In genomic region chr9:63754039-63754438, GRCm38 (mm10) we compare ENCODE assay signal across 9 mouse cellular contexts. TPM values are rescaled to one million over a fixed set of nuclear protein-coding genes. Genes with fewer than 3 reads are reported as not detected.
A peak's percentile ranks its signal among the peaks of the same experiment; 100 is the strongest.
DNase-seq lines count a peak whose midpoint lies in the region; ATAC-seq and TF ChIP-seq lines count a peak whose summit lies in the region.
"Had no signal": no experiment of that assay in that cellular context is flagged by ENCODE, and none has a peak within 500 bp of the region (broad histone marks: within the 10 kb centered on the region; RNA-seq: fewer than 3 reads in every experiment).

No protein-coding gene starts in this region.

- no peak for TF ChIP-seq CTCF in stomach, postnatal 0 days (IDR thresholded peaks at IDR 0.05; ENCODE audit: low read depth)

- no peaks in the 10 kb centered on the region for H3K36me3 ChIP-seq in heart, embryonic 11.5 days (ENCODE audit: control insufficient read depth, insufficient read depth, low read length)
- peaks cover 10% of the 10 kb centered on the region; the same call in 1 of the 2 replicates for H3K36me3 ChIP-seq in midbrain, embryonic 10.5 days
- no peaks in the 10 kb centered on the region for H3K36me3 ChIP-seq in midbrain, embryonic 16.5 days (ENCODE audit: control insufficient read depth, insufficient read depth, low read length)
- no peaks in the 10 kb centered on the region for H3K36me3 ChIP-seq in stomach, postnatal 0 days (ENCODE audit: control insufficient read depth, insufficient read depth, low read length)

- no peak overlapping the region for H3K9ac ChIP-seq in heart, embryonic 11.5 days (ENCODE audit: low read depth, low read length)
- H3K9ac ChIP-seq in midbrain, embryonic 16.5 days (ENCODE audit: low read depth, low read length) = no peak overlapping the region
- H3K9ac ChIP-seq in stomach, postnatal 0 days (ENCODE audit: low read length) = no peak overlapping the region

- no peak overlapping the region for H3K27ac ChIP-seq in heart, embryonic 11.5 days (ENCODE audit: low read depth, low read length)
- peak overlapping the region; percentile 99 for H3K27ac ChIP-seq in midbrain, embryonic 10.5 days (replicated peaks)
- no peak overlapping the region for H3K27ac ChIP-seq in midbrain, embryonic 16.5 days (ENCODE audit: low read length)
- H3K27ac ChIP-seq in stomach, postnatal 0 days (replicated peaks) = no peak overlapping the region

- peaks cover 66% of the 10 kb centered on the region for H3K4me1 ChIP-seq in heart, embryonic 11.5 days (ENCODE audit: control insufficient read depth, insufficient read depth, low read length)
- H3K4me1 ChIP-seq in midbrain, embryonic 10.5 days = peaks cover 94% of the 10 kb centered on the region
- peaks cover 49% of the 10 kb centered on the region for H3K4me1 ChIP-seq in midbrain, embryonic 16.5 days (ENCODE audit: control insufficient read depth, insufficient read depth, low read length)
- peaks cover 19% of the 10 kb centered on the region for H3K4me1 ChIP-seq in stomach, postnatal 0 days (replicated peaks; ENCODE audit: control insufficient read depth, insufficient read depth)

- peak overlapping the region; percentile 94 for H3K4me2 ChIP-seq in heart, embryonic 11.5 days
- H3K4me2 ChIP-seq in midbrain, embryonic 16.5 days (ENCODE audit: low read length) = no peak overlapping the region; the same call in 1 of the 2 replicates
- peak overlapping the region; percentile 90 for H3K4me2 ChIP-seq in stomach, postnatal 0 days (replicated peaks; ENCODE audit: low read depth)

- no peak for ATAC-seq in heart, embryonic 11.5 days (replicated peaks; ENCODE audit: insufficient number of reproducible peaks, low FRiP score, low TSS enrichment)
- no peak for ATAC-seq in midbrain, embryonic 16.5 days
- ATAC-seq in stomach, postnatal 0 days (ENCODE audit: low FRiP score, low TSS enrichment) = no peak

- H3K4me3 ChIP-seq in heart, embryonic 11.5 days (ENCODE audit: low read depth, low read length) = no peak overlapping the region
- peak overlapping the region; percentile 90 for H3K4me3 ChIP-seq in midbrain, embryonic 10.5 days
- no peak overlapping the region for H3K4me3 ChIP-seq in midbrain, embryonic 16.5 days (ENCODE audit: low read depth, low read length)
- H3K4me3 ChIP-seq in stomach, postnatal 0 days (ENCODE audit: low read depth, low read length) = no peak overlapping the region

- no peaks in the 10 kb centered on the region for H3K9me3 ChIP-seq in heart, embryonic 11.5 days (replicated peaks; ENCODE audit: control insufficient read depth, low read length)
- H3K9me3 ChIP-seq in midbrain, embryonic 10.5 days (replicated peaks) = no peaks in the 10 kb centered on the region
- H3K9me3 ChIP-seq in midbrain, embryonic 16.5 days (replicated peaks; ENCODE audit: control insufficient read depth, low read length, poor library complexity, severe bottlenecking) = no peaks in the 10 kb centered on the region
- no peaks in the 10 kb centered on the region for H3K9me3 ChIP-seq in stomach, postnatal 0 days (ENCODE audit: control insufficient read depth, low read length)

- DNase-seq in heart, postnatal 14 days = no peak
- no peak for DNase-seq in midbrain, embryonic 10.5 days (ENCODE audit: low spot score)
- DNase-seq in kidney, postnatal 25 days = peak; percentile 53 to 82
- DNase-seq in stomach, postnatal 0 days (ENCODE audit: low spot score) = no peak
- DNase-seq in cerebellum, adult 9-11 months = no peak
- DNase-seq in cerebellum, adult 9-10 months = no peak
- DNase-seq: cerebellum, adult 11 months had no signal

- WGBS in heart, embryonic 11.5 days (ENCODE audit: insufficient replicate concordance) = 74% methylated on average over 5 of the region's 5 CpGs
- WGBS in midbrain, embryonic 10.5 days = 60% methylated on average over 5 of the region's 5 CpGs
- WGBS in midbrain, embryonic 16.5 days = 49% methylated on average over 5 of the region's 5 CpGs
- WGBS in stomach, postnatal 0 days = 66% methylated on average over 5 of the region's 5 CpGs

- intact Hi-C loops in heart, postnatal 14 days (cut with DNase I) = no loop called here

- no peak for TF ChIP-seq EP300 in stomach, postnatal 0 days (optimal IDR thresholded peaks at IDR 0.05)

- H3K27me3 ChIP-seq in heart, embryonic 11.5 days (ENCODE audit: control insufficient read depth, insufficient read depth, low read length) = no peaks in the 10 kb centered on the region
- 0 out of 2 replicates have a peak, but pooled peaks cover 1% of the 10 kb centered on the region for H3K27me3 ChIP-seq in midbrain, embryonic 10.5 days (ENCODE audit: low read depth, poor library complexity, severe bottlenecking)
- H3K27me3 ChIP-seq in midbrain, embryonic 16.5 days (ENCODE audit: control insufficient read depth, insufficient read depth, low read depth, low read length) = no peaks in the 10 kb centered on the region; the same call in 1 of the 2 replicates
- H3K27me3 ChIP-seq in stomach, postnatal 0 days (ENCODE audit: control insufficient read depth, insufficient read depth, low read length) = no peaks in the 10 kb centered on the region

RNA-seq across cellular contexts. Expression of gene Smad3, which starts 3.8 kb away (rescaled TPM):
- 9.7 and 11.4 TPM in 2 replicates for polyA plus RNA-seq in heart, embryonic 11.5 days (2014; fragmentation: Nextera tagmentation; extraction: Ambion mirVana)
- total RNA-seq in heart, postnatal 14 days (2021) = 10 to 100 TPM; 13.2 to 14.8 TPM
- polyA plus RNA-seq in midbrain, embryonic 10.5 days (2016; fragmentation: Nextera tagmentation; extraction: Ambion mirVana) = 21.7 and 22.5 TPM in 2 replicates
- polyA plus RNA-seq in midbrain, embryonic 16.5 days (2015; fragmentation: Nextera tagmentation; extraction: Ambion mirVana) = 5.7 and 6.1 TPM in 2 replicates
- 5.3 and 6.4 TPM in 2 replicates for polyA plus RNA-seq in stomach, postnatal 0 days (2015; fragmentation: Nextera tagmentation; extraction: Ambion mirVana)

Comparison
In these comparisons a context has a peak if more than half of its experiments do, and no peak if none do; other contexts are left out.
1. DNase-seq: peak in kidney, postnatal 25 days (2 of 2); none in heart, postnatal 14 days (0 of 2), midbrain, embryonic 10.5 days (single experiment), stomach, postnatal 0 days (single experiment), cerebellum, adult 9-11 months (single experiment) and cerebellum, adult 9-10 months (single experiment).